Mouse (Mus musculus) lung, embryonic 16.5 days (tissue): ENCODE results near the gene Rnf5. TPM values are rescaled to one million over a fixed set of nuclear protein-coding genes. Genes with fewer than 3 reads are reported as not detected.

ENCODE experiments used
- ATAC-seq: fragments of 200-750 bp; cut with Nextera tagmentation; 2 replicates; pipeline ENCODE4 v1.8.0; 2017; ENCODE audit warnings: low read depth, mild to moderate bottlenecking, moderate library complexity
- H3K27ac ChIP-seq: fragments of 300-500 bp; sonication (generic); 2 replicates; pipeline ENCODE4 v1.5.1; 2014; ENCODE audit warnings: mild to moderate bottlenecking, control low read depth, low read length
- H3K27me3 ChIP-seq: fragments of 300-500 bp; sonication (generic); 2 replicates; pipeline ENCODE4 v1.6.1; 2014; ENCODE audit warnings: low read depth, low read length, mixed read lengths; ENCODE audit not compliant: control insufficient read depth, insufficient read depth
- H3K36me3 ChIP-seq: fragments of 300-500 bp; sonication (generic); 2 replicates; pipeline ENCODE4 v1.6.1; 2014; ENCODE audit warnings: low read length; ENCODE audit not compliant: control insufficient read depth, insufficient read depth
- H3K4me1 ChIP-seq: fragments of 300-500 bp; sonication (generic); replicated peaks from 2 replicates; pipeline ENCODE4 v1.6.1; 2014; ENCODE audit warnings: low read length, mixed read lengths; ENCODE audit not compliant: control insufficient read depth, insufficient read depth
- H3K4me2 ChIP-seq: fragments of 300-500 bp; sonication (generic); 2 replicates; pipeline ENCODE4 v1.6.1; 2014; ENCODE audit warnings: low read depth, low read length, control low read depth
- H3K4me3 ChIP-seq: fragments of 300-500 bp; sonication (generic); 2 replicates; pipeline ENCODE4 v1.5.1; 2014; ENCODE audit warnings: mild to moderate bottlenecking, low read length, control low read depth
- H3K9ac ChIP-seq: fragments of 300-500 bp; sonication (generic); 2 replicates; pipeline ENCODE4 v1.6.1; 2014; ENCODE audit warnings: low read length, control low read depth
- H3K9me3 ChIP-seq: fragments of 300-500 bp; sonication (generic); 2 replicates; pipeline ENCODE4 v1.6.1; 2016; ENCODE audit warnings: low read length; ENCODE audit not compliant: control insufficient read depth
- WGBS: fragments of 180-500 bp; shearing (Covaris S2); extraction: QIAGEN DNeasy Blood & Tissue Kit; methylation state at CpG from one replicate; pipeline ENCODE4 v1.1.7; 2014; 5-methylcytosine and 5-hydroxymethylcytosine counted together
- polyA plus RNA-seq: library from polyadenylated mRNA; unstranded; fragments of >200 nt; fragmentation: Nextera tagmentation; extraction: Ambion mirVana; gene quantifications from 2 replicates; pipeline ENCODE4 v1.2.1, GENCODE M21; 2015

The Rnf5 gene
- polyA plus RNA-seq, 1 experiment from 2014 or later: 128 TPM

- Histone ChIP-seq H3K36me3 (no peaks in the 10 kb centered on the region), H3K4me3 (no peak overlapping the region), H3K9ac (no peak overlapping the region), H3K4me1 (no peaks in the 10 kb centered on the region), H3K27me3 (no peaks in the 10 kb centered on the region), H3K9me3 (no peaks in the 10 kb centered on the region), H3K4me2 (no peak overlapping the region), H3K27ac (no peak overlapping the region)
- 75% methylated on average over 8 of the region's 8 CpGs for WGBS
- ATAC-seq: no peak
These were observed 47.1 kb downstream of the Rnf5 start for GRCm38 (mm10) chr17:34556406-34556805.

DNA sequence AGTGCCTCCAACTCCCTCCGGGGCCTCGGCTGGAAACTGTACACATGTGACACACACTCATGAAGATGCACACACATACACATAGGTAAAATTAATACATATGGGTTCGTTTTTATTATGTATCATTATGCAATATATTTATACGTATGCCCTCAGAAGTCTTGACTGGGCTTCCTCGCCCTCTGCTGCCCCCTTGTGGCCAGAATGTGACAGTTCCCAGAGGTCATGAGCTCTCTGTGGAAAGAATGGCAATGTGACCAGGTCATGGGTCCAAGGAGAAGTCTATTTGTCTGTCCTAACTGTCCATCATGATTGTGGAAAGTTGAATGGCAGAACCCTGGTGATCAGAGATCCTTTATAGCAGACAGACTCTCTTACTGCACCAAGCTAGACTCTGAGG is 48.0 kb downstream of the Rnf5 start:
- Histone ChIP-seq H3K36me3 (no peaks in the 10 kb centered on the region), H3K9ac (no peak overlapping the region), H3K9me3 (no peaks in the 10 kb centered on the region), H3K4me1 (no peaks in the 10 kb centered on the region), H3K27ac (no peak overlapping the region), H3K4me2 (no peak overlapping the region), H3K27me3 (no peaks in the 10 kb centered on the region), H3K4me3 (no peak overlapping the region)
- peak; percentile 38; the same call in 1 of the 2 replicates for ATAC-seq
- 13% methylated on average over 5 of the region's 5 CpGs for WGBS

Other genes starting within 250 kb of the Rnf5 start
- 0.09 TPM in 1 of 2 replicates, not detected in the other for gene Btnl2, start 248.9 kb downstream of the Rnf5 start, polyA plus RNA-seq
- gene Btnl1, start 226.6 kb downstream of the Rnf5 start, polyA plus RNA-seq: not detected in 2 replicates
- 0.44 TPM in 1 of 2 replicates, not detected in the other for gene BC051142, start 204.9 kb downstream of the Rnf5 start, polyA plus RNA-seq
- not detected in 2 replicates for gene Btnl4, start 126.4 kb downstream of the Rnf5 start, polyA plus RNA-seq
- not detected in 2 replicates for gene Btnl6, start 86.3 kb downstream of the Rnf5 start, polyA plus RNA-seq
- 9.2 and 10.2 TPM in 2 replicates for gene Notch4, start 39.4 kb downstream of the Rnf5 start, polyA plus RNA-seq
- gene Gpsm3, start 13.9 kb downstream of the Rnf5 start, polyA plus RNA-seq: 15.4 and 18.3 TPM in 2 replicates
- gene Pbx2, start 12.4 kb downstream of the Rnf5 start, polyA plus RNA-seq: 8.5 and 11.4 TPM in 2 replicates
- gene Ager, start 5.8 kb downstream of the Rnf5 start, polyA plus RNA-seq: 379 and 478 TPM in 2 replicates
- gene Agpat1, start 572 bp upstream of the Rnf5 start, polyA plus RNA-seq: 52.1 and 56.0 TPM in 2 replicates
- gene Egfl8, start 12.3 kb upstream of the Rnf5 start, polyA plus RNA-seq: 3.8 and 4.7 TPM in 2 replicates
- gene Ppt2, start 24.8 kb upstream of the Rnf5 start, polyA plus RNA-seq: 21.0 and 23.9 TPM in 2 replicates
- gene Prrt1, start 25.8 kb upstream of the Rnf5 start, polyA plus RNA-seq: 0.13 and 0.53 TPM in 2 replicates
- gene Fkbpl, start 41.1 kb upstream of the Rnf5 start, polyA plus RNA-seq: 15.2 and 17.5 TPM in 2 replicates
- 77.5 and 80.0 TPM in 2 replicates for gene Atf6b, start 43.5 kb upstream of the Rnf5 start, polyA plus RNA-seq
- gene Tnxb, start 66.8 kb upstream of the Rnf5 start, polyA plus RNA-seq: 0.62 and 1.1 TPM in 2 replicates
- 0.14 and 0.70 TPM in 2 replicates for gene C4b, start 140.2 kb upstream of the Rnf5 start, polyA plus RNA-seq
- not detected in 2 replicates for gene Cyp21a1, start 200.9 kb upstream of the Rnf5 start, polyA plus RNA-seq
- 30.7 and 31.2 TPM in 2 replicates for gene Stk19, start 233.3 kb upstream of the Rnf5 start, polyA plus RNA-seq
- gene Dxo, start 233.3 kb upstream of the Rnf5 start, polyA plus RNA-seq: 61.4 and 65.0 TPM in 2 replicates
- 47.8 and 49.9 TPM in 2 replicates for gene Skiv2l, start 246.5 kb upstream of the Rnf5 start, polyA plus RNA-seq
- 94.4 and 96.0 TPM in 2 replicates for gene Nelfe, start 246.7 kb upstream of the Rnf5 start, polyA plus RNA-seq